Mouse (Mus musculus) hindbrain, embryonic 10.5 days (tissue): ENCODE results near the gene Ext2. TPM values are rescaled to one million over a fixed set of nuclear protein-coding genes. Genes with fewer than 3 reads are reported as not detected.
A peak's percentile ranks its signal among the peaks of the same experiment; 100 is the strongest.

Experiments
- DNase-seq: peaks from one replicate; pipeline ENCODE4 v3.0.0-alpha.2; 2017; ENCODE audit warnings: low spot score
- H3K27ac ChIP-seq: fragments of 300-500 bp; sonication (generic); 2 replicates; pipeline ENCODE4 v1.5.1; 2016; ENCODE audit warnings: mild to moderate bottlenecking, moderate library complexity
- H3K27me3 ChIP-seq: fragments of 300-500 bp; sonication (generic); 2 replicates; pipeline ENCODE4 v1.6.1; 2016; ENCODE audit warnings: mild to moderate bottlenecking; ENCODE audit not compliant: poor library complexity, insufficient read depth, severe bottlenecking
- H3K36me3 ChIP-seq: fragments of 300-500 bp; sonication (generic); 2 replicates; pipeline ENCODE4 v1.6.1; 2016; ENCODE audit warnings: mild to moderate bottlenecking, moderate library complexity
- H3K4me1 ChIP-seq: fragments of 300-500 bp; sonication (generic); replicated peaks from 2 replicates; pipeline ENCODE4 v1.6.1; 2016; ENCODE audit warnings: mild to moderate bottlenecking
- H3K4me3 ChIP-seq: fragments of 300-500 bp; sonication (generic); 2 replicates; pipeline ENCODE4 v1.5.1; 2016; ENCODE audit warnings: mild to moderate bottlenecking, moderate library complexity
- H3K9me3 ChIP-seq: fragments of 300-500 bp; sonication (generic); 2 replicates; pipeline ENCODE4 v1.6.1; 2016; ENCODE audit warnings: mild to moderate bottlenecking, moderate library complexity
- WGBS: fragments of 180-500 bp; shearing (Covaris S2); methylation state at CpG from one replicate; pipeline ENCODE4 v1.1.7; 2016; 5-methylcytosine and 5-hydroxymethylcytosine counted together
- polyA plus RNA-seq: library from polyadenylated mRNA; unstranded; fragments of >200 nt; fragmentation: Nextera tagmentation; extraction: Ambion mirVana; gene quantifications from 2 replicates; pipeline ENCODE4 v1.2.1, GENCODE M21; 2016

Ext2 gene
- polyA plus RNA-seq, 1 experiment from 2014 or later = 77.1 TPM

DNA sequence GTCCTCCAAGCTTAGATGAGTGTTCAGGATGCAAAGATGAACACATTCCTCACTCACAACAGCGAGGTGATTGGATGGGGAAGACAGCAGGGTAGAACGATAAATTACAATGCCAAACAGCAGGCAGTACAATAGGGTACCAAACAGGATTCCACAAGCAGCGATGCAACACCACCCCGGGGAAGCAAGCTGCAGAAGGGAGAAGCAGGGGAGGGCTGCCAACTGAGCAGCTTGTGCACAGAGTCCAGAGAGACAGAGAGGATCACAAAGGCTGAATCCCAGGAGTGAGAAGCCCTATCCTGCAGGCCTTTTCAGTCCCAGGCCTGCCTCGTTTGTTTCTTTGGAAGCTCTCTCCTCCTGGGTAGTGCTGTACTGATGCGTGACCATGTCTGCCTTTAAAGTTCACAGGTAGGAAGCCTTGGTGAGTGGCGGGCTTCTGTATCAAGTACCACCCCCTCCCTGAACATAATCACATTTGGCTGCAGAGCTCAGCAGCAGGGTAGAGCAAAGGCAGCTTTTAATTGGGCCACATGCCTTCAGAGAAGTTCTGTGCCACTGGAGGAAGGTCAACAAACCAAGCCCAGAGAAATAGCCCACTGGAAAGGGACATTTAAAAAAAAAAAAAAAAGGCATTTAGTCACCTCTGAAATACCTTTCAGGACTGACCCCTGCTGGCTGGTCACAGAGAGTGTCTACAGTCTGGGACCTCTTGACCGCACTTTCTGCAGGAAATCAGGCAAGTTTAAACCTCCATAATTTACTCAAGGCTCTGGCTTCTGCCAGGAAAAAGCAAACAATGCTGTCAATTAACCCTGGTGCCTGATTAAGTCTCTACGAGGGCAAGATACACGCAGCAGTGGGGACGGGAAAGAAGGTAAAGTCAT lies 77.8 kb downstream of the Ext2 start:
- peak overlapping the region; percentile 5; the same call in 1 of the 2 replicates for H3K27ac ChIP-seq
- no peak overlapping the region for H3K4me3 ChIP-seq
- no peak for DNase-seq
- H3K36me3 ChIP-seq = no peaks in the 10 kb centered on the region
- WGBS = 21% methylated on average over 11 of the region's 11 CpGs
- H3K27me3 ChIP-seq = no peaks in the 10 kb centered on the region
- peaks cover 69% of the 10 kb centered on the region for H3K4me1 ChIP-seq
- no peaks in the 10 kb centered on the region for H3K9me3 ChIP-seq

DNA sequence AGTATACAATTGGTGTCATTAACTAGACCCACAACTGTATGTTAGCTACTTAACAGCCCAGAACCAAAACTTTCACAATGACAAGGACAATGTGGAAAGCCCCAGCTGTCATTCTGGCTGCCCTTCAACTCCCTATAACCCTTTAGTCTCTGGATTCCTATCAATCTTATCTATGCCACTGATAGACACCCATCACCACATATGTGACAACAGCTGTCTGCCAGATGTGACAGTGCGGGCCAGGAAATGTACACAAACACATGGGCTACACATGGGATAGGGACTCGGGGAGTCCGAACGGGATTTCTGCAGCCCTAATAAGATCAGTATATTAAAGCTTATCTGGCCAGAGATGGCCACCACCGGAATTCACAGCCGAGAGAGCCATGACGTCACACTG lies 80.7 kb downstream of the Ext2 start:
- DNase-seq = no peak
- H3K4me3 ChIP-seq = no peak overlapping the region
- peaks cover 75% of the 10 kb centered on the region for H3K4me1 ChIP-seq
- peaks cover 10% of the 10 kb centered on the region; the same call in 1 of the 2 replicates for H3K36me3 ChIP-seq
- WGBS = 70% methylated on average over 7 of the region's 7 CpGs
- no peaks in the 10 kb centered on the region for H3K27me3 ChIP-seq
- H3K9me3 ChIP-seq = no peaks in the 10 kb centered on the region
- H3K27ac ChIP-seq = no peak overlapping the region

DNA sequence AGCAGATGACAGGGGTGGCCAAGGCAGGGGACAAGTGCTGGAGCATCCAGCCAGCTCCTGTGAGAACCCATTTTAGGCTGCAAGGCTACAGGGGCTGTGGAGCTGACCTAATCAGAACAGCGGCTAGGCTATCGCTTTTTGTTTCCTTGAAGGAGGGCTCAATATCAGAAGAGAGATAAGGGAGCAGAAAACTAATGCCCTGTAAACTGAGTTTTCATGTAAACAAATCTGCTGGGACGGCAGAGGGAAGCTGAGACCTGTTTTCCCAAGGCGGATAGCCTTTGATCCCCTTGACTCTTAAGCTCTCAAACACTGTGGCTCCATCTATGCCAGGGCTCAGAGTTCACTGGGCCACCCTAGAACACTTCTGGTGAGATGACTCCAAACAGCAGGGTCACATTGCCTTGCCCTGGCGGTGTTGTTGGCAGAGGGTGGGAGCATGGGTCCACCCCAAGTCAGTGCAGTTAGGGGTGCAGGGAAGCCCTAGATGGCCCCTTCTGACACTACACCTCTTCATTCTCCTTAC lies 83.3 kb downstream of the Ext2 start:
- peaks cover 49% of the 10 kb centered on the region for H3K4me1 ChIP-seq
- H3K27me3 ChIP-seq = no peaks in the 10 kb centered on the region
- H3K4me3 ChIP-seq = no peak overlapping the region
- peaks cover 17% of the 10 kb centered on the region; the same call in 1 of the 2 replicates for H3K36me3 ChIP-seq
- no peaks in the 10 kb centered on the region for H3K9me3 ChIP-seq
- H3K27ac ChIP-seq = no peak overlapping the region
- no peak for DNase-seq
- WGBS = 67% methylated on average over 5 of the region's 5 CpGs

DNA sequence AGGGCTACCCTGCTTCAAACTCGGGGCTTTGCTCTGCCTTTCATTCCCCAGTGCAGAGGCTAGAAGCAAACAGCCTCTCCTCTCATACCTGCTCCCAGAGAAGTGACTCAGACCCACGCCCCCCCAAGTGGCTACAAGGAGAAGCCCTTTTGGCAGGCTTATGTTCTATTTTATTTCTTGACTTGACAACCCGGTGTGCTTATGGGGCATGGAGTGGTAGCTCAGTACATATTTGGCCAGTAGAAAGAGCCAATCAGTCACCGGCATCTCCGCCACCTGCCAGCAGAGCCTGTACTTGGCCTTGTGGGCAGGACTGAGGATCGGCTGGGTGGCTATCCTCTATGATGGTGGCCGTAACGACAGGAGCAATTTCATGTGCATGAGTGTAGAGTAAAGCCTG lies 85.2 kb downstream of the Ext2 start:
- H3K36me3 ChIP-seq = peaks cover 23% of the 10 kb centered on the region; the same call in 1 of the 2 replicates
- no peaks in the 10 kb centered on the region for H3K9me3 ChIP-seq
- WGBS = 92% methylated on average over 8 of the region's 8 CpGs
- DNase-seq = no peak
- no peak overlapping the region for H3K27ac ChIP-seq
- H3K4me3 ChIP-seq = no peak overlapping the region
- peaks cover 31% of the 10 kb centered on the region for H3K4me1 ChIP-seq
- no peaks in the 10 kb centered on the region for H3K27me3 ChIP-seq

DNA sequence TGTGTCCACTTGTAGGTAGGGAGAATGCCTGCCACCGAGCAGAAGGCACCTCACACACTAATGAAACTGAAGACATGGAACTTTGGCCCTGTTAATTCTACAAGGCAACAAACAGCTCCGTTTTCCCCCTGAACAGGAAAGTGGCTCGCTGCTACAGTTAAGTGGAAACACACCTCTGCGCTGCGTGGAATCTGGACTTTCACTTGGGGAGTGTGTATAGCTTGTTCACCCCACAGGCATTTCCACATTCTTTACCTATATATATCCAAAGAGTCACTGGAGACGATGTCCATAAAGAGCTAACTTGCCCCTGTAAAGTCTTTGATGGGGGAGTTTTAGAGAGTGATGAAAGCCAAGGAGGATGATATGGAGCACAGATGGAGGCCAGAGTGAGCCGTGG lies 89.7 kb downstream of the Ext2 start:
- DNase-seq = no peak
- Histone ChIP-seq H3K27ac (no peak overlapping the region), H3K27me3 (no peaks in the 10 kb centered on the region)

DNA sequence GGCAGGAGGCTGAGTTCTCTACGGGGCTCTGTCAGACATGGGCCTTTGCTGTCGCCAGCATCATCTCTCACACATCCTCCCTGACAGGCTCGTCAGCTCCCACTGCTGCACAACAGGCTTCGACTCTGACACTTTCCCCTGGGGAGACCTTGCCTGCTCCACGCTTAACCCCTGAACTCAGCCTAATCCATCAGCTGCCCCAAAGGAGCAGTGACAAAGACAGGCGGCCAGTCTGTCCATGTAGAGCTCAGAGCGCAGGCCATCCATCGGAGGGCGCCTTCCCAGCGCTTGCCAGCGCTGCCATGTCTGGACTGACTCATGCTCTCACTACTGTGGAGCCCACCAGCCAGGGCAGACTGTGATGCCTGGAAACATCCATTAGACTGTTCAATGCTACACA lies 92.8 kb downstream of the Ext2 start:
- Histone ChIP-seq H3K36me3 (peaks cover 24% of the 10 kb centered on the region), H3K27ac (0 out of 2 replicates have a peak overlapping the region, but pooled peaks have one; percentile 29), H3K27me3 (no peaks in the 10 kb centered on the region), H3K4me1 (peaks cover 22% of the 10 kb centered on the region), H3K9me3 (peaks cover 7% of the 10 kb centered on the region), H3K4me3 (no peak overlapping the region)
- peak; percentile 58 for DNase-seq
- 50% methylated on average over 11 of the region's 11 CpGs for WGBS

More for the DNA sequence above, 89.7 kb downstream of the Ext2 start:
- 66% methylated on average over 7 of the region's 7 CpGs for WGBS
- peaks cover 26% of the 10 kb centered on the region for H3K36me3 ChIP-seq
- H3K9me3 ChIP-seq = no peaks in the 10 kb centered on the region
- H3K4me3 ChIP-seq = no peak overlapping the region
- peaks cover 22% of the 10 kb centered on the region for H3K4me1 ChIP-seq

DNA sequence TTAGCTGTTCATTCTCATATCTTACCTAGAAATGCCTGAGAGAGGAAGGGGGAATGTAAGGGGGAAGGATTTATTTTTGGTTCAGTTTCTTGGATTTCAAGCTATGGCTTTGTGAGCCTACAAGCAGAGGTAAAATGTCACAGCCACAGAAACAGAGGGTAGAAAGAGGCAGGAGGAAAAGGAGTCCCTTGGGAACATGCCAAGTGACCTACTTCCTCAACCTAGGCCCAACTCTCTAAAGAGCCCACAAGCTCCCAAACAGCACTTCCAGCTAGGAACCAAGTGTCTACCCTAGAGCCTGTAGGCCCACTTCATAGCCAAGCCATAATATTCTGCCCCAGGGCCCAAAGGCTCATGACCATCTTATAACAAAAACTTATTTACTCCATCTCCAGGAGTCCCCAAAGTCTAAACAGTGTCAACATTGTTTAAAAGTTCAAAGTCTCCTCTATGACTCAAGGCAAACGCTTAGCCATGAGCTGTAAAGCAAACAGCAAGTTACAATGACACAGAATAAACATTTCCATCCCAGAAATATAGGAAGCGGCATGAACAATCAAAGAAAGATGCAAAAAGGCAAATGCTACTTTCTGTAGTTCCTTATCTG lies 99.1 kb downstream of the Ext2 start:
- Histone ChIP-seq H3K9me3 (peaks cover 7% of the 10 kb centered on the region), H3K4me1 (peaks cover 18% of the 10 kb centered on the region), H3K27ac (no peak overlapping the region), H3K27me3 (no peaks in the 10 kb centered on the region), H3K4me3 (no peak overlapping the region), H3K36me3 (peaks cover 9% of the 10 kb centered on the region; the same call in 1 of the 2 replicates)
- no peak for DNase-seq
- 91% methylated on average over 2 of the region's 2 CpGs for WGBS

DNA sequence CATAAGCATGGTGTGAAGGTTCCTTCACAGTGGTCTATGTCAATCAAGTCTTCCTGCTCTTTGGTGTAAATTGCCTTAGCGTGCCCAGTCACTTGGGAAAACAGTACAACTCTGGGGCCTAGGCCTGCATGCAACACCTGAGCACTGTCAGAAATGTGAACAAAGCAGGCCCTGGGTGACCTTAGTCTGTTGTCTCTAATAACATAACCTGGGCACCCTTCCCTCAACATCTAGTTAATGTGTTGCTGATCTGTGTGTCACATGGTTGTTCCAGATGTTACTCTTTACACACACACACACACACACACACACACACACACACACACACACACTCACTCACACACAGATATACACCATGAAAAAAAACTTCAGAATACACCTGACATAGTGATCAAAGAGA lies 101.4 kb downstream of the Ext2 start:
- Histone ChIP-seq H3K4me3 (no peak overlapping the region), H3K4me1 (peaks cover 17% of the 10 kb centered on the region), H3K27ac (no peak overlapping the region), H3K9me3 (peaks cover 7% of the 10 kb centered on the region), H3K36me3 (peaks cover 19% of the 10 kb centered on the region; the same call in 1 of the 2 replicates), H3K27me3 (no peaks in the 10 kb centered on the region)
- 74% methylated on average over 1 of the region's 1 CpGs for WGBS
- no peak for DNase-seq

DNA sequence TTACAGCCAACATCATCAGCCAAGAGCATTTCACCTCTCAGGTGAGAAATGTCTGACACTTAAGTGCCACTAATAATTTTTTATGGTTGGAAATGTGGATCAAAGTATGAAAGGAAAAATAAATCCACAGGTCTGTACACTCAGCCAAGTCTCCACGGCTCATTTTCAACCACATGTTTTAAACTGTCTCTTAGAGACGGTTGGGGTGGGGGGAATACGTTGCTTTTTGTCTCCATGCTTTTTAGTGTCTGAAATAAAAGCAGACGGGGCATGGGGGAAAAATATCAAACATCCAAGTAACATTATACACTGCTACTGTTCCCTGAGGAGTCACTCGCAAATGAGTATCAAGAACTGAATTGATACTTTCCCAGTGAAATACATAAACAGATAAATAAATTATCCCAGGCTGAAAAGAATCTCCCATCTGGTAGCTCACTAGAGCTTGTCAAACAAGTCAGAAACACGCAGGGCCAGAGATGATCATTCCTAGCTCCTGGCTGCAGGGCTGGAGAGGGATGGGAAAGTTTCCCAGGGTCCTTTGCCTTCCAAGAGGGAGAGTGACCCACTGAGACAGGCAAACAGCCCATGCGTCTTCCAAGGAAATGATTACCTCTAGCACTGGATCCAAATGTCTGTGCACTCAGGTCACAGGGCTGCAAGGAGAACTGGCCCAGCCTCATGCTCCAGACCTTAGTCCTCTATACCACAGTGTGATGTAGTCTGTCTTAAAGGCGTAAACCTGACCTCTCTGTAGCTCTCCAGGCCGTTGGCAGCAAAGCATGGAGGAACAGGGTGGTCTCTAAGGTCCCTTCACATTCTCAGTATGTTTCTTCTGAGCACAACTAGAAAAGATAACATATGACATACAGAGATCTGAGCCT lies 102.3 kb downstream of the Ext2 start:
- Histone ChIP-seq H3K4me3 (no peak overlapping the region), H3K4me1 (peaks cover 17% of the 10 kb centered on the region), H3K9me3 (peaks cover 4% of the 10 kb centered on the region), H3K27me3 (no peaks in the 10 kb centered on the region), H3K27ac (no peak overlapping the region), H3K36me3 (peaks cover 14% of the 10 kb centered on the region; the same call in 1 of the 2 replicates)
- no peak for DNase-seq
- 75% methylated on average over 9 of the region's 9 CpGs for WGBS

DNA sequence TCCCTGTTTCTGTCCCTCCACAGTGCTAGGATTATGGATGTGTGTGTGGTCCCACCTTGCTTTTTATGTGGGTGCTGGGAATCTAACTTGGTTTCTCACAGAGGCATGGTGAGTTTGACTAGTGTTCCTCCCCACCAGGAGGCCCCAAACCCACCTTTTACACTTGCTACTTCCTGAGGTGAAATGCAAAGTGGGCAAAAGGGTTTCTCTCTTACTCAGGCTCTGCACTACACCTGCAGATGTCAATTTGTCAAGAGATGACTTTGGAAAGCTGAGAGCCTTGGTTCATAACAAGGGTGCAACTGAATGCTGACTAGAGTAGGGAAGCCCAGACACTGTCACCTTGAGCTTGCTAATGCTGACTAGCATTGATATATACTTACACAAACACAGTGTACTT lies 109.1 kb downstream of the Ext2 start:
- Histone ChIP-seq H3K36me3 (0 out of 2 replicates have a peak, but pooled peaks cover 10% of the 10 kb centered on the region), H3K4me3 (no peak overlapping the region), H3K27ac (no peak overlapping the region), H3K4me1 (0 out of 2 replicates have a peak, but pooled peaks cover 5% of the 10 kb centered on the region), H3K9me3 (no peaks in the 10 kb centered on the region), H3K27me3 (no peaks in the 10 kb centered on the region)
- DNase-seq = no peak

DNA sequence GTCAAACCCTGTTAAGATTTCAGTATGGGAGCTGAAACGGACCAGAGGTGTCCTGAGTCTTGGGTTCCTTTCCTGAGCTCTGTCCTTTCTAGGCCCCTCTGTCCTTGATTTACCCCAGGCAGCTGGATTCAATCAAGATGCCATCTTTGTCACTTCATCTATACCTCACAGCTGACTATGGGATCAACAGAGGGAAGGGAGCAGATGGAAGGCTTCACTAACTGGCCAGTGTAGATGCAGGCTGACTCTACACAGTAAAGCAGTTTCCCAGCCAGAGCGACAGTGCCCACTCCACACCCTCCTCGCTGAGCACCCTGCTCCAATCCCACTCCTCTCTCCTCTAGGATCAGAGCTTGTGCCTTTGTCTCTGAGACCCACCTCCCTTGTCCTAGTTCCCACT lies 110.9 kb downstream of the Ext2 start:
- Histone ChIP-seq H3K4me3 (no peak overlapping the region), H3K9me3 (no peaks in the 10 kb centered on the region), H3K27me3 (no peaks in the 10 kb centered on the region), H3K27ac (no peak overlapping the region), H3K4me1 (peaks cover 5% of the 10 kb centered on the region; the same call in 1 of the 2 replicates), H3K36me3 (no peaks in the 10 kb centered on the region)
- WGBS = 85% methylated on average over 3 of the region's 3 CpGs
- no peak for DNase-seq

DNA sequence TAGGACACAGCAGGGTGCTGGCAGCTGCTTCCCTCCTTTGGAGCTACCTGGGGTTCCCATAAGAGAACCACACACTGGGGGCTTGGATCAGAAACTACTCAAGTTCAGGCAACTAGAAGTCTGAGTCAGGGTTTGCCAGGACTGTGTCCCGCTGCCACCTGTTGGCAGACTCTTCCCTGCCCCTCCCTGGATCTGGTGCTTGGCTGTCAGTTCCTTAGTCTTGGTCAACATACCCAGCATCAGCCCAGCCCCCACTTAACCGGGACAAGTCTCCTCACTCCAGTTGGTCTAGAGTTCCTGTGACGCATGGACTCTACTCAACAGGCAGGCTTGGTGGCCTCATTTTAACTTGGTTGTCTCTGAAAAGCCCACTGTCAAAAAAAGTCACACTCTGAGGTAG lies 112.7 kb downstream of the Ext2 start:
- H3K27me3 ChIP-seq = no peaks in the 10 kb centered on the region
- no peaks in the 10 kb centered on the region for H3K36me3 ChIP-seq
- no peak overlapping the region for H3K27ac ChIP-seq
- peaks cover 5% of the 10 kb centered on the region; the same call in 1 of the 2 replicates for H3K4me1 ChIP-seq
- 79% methylated on average over 3 of the region's 3 CpGs for WGBS
- no peaks in the 10 kb centered on the region for H3K9me3 ChIP-seq
- no peak overlapping the region for H3K4me3 ChIP-seq
- no peak for DNase-seq
